Mouse (Mus musculus): ENCODE measurements around the gene Tead1.

GRCm38 (mm10) chr7:112828016-112828695 is 149.0 kb downstream of the Tead1 start:
- TF ChIP-seq POLR2A (IDR thresholded peaks at IDR 0.05; ENCODE audit: insufficient read depth, low read length) (no peak), CTCF (IDR thresholded peaks at IDR 0.05; ENCODE audit: low read depth, low read length) (no peak)
